ENCODE assay signal across 9 mouse cellular contexts in the genomic region with DNA sequence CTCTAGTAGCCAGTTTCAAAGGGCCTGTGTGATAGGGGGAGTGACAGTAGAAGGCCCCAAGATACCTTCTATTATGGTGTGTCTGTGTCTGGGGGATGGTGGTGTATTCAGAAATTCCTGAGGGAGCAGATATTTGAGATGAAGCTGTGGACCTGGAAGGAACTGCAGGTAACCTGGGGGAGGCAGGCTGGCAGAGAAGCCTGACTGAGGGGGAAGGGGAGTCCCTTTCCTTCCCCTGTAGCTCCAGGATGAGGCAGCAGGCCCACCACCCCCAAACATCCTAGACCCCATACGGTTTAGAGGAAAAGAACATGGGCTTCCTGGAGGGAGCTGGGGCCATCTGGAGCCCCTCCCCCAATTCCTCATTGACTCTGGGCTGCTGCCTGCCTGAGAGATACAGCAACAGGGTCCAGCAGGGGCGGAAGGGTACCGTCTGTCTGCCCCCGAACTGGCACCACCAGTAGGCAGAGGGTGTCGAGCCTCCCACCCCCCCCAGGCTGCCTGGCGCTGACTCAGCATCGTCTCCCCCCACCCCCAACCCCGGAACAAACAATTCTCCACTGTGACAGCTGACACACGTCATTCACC. TPM values are rescaled to one million over a fixed set of nuclear protein-coding genes. Genes with fewer than 3 reads are reported as not detected.
DNase-seq lines count a peak whose midpoint lies in the region; ATAC-seq lines count a peak whose summit lies in the region.
"Had no signal": no experiment of that assay in that cellular context is flagged by ENCODE, and none has a peak within 500 bp of the region (broad histone marks: within the 10 kb centered on the region; RNA-seq: fewer than 3 reads in every experiment).

No protein-coding gene starts in this region.

- peaks cover 46% of the 10 kb centered on the region for H3K36me3 ChIP-seq in forebrain, embryonic 14.5 days (ENCODE audit: control insufficient read depth, insufficient read depth, low read length)
- peaks cover 45% of the 10 kb centered on the region for H3K36me3 ChIP-seq in neural tube, embryonic 15.5 days

- H3K27ac ChIP-seq in forebrain, embryonic 14.5 days (ENCODE audit: low read depth, low read length): peak overlapping the region; percentile 91
- H3K27ac ChIP-seq in neural tube, embryonic 15.5 days (replicated peaks): peak overlapping the region; percentile 95

- no peak; the same call in 1 of the 2 replicates for ATAC-seq in forebrain, embryonic 14.5 days
- no peak for ATAC-seq in neural tube, embryonic 15.5 days (ENCODE audit: low FRiP score)
- no peak for ATAC-seq in frontal cortex, adult (ENCODE audit: low TSS enrichment)

- H3K4me3 ChIP-seq in forebrain, embryonic 14.5 days (ENCODE audit: low read depth, low read length): peak overlapping the region; percentile 80
- H3K4me3 ChIP-seq in neural tube, embryonic 15.5 days (replicated peaks): peak overlapping the region; percentile 90
- H3K4me3 ChIP-seq: erythroblast, embryonic 14.5 days had no signal

- WGBS in forebrain, embryonic 14.5 days: 11% methylated on average over 9 of the region's 9 CpGs
- 10% methylated on average over 9 of the region's 9 CpGs for WGBS in neural tube, embryonic 15.5 days

- H3K4me1 ChIP-seq in forebrain, embryonic 14.5 days (ENCODE audit: control insufficient read depth, insufficient read depth, low read length): peaks cover 42% of the 10 kb centered on the region
- peaks cover 74% of the 10 kb centered on the region for H3K4me1 ChIP-seq in neural tube, embryonic 15.5 days

- peak overlapping the region; percentile 96 for H3K9ac ChIP-seq in forebrain, embryonic 14.5 days (ENCODE audit: low read length)
- H3K9ac ChIP-seq in neural tube, embryonic 15.5 days (replicated peaks): peak overlapping the region; percentile 99

- no peaks in the 10 kb centered on the region for H3K9me3 ChIP-seq in forebrain, embryonic 14.5 days (replicated peaks; ENCODE audit: control insufficient read depth, low read length)
- H3K9me3 ChIP-seq in neural tube, embryonic 15.5 days (replicated peaks): no peaks in the 10 kb centered on the region

- DNase-seq in layer of hippocampus, adult 11-12 months (ENCODE audit: low spot score): peak; percentile 74
- DNase-seq in layer of hippocampus, adult 9-10 months (ENCODE audit: low spot score): no peak
- DNase-seq in forebrain, embryonic 14.5 days (ENCODE audit: low spot score): no peak
- DNase-seq in layer of hippocampus, postnatal 36 days: peak; percentile 79 to 81
- no peak for DNase-seq in right cerebral cortex, postnatal 25 days
- no peak for DNase-seq in heart, adult 18-20 months

- H3K4me2 ChIP-seq in forebrain, embryonic 14.5 days (ENCODE audit: low read length): peak overlapping the region; percentile 93
- H3K4me2 ChIP-seq in neural tube, embryonic 15.5 days: peak overlapping the region; percentile 80

- H3K27me3 ChIP-seq in forebrain, embryonic 14.5 days (replicated peaks; ENCODE audit: control insufficient read depth, insufficient read depth, low read length): no peaks in the 10 kb centered on the region
- no peaks in the 10 kb centered on the region for H3K27me3 ChIP-seq in neural tube, embryonic 15.5 days (replicated peaks)

RNA-seq across cellular contexts. Expression of a gene that starts 2.3 kb away (rescaled TPM):
- 350 and 370 TPM in 2 replicates for polyA plus RNA-seq in forebrain, embryonic 14.5 days (2014; fragmentation: Nextera tagmentation; extraction: Ambion mirVana)
- 100 to 1,000 TPM; 673 to 729 TPM for total RNA-seq in layer of hippocampus, postnatal 36 days (2021)
- 294 and 369 TPM in 2 replicates for polyA plus RNA-seq in neural tube, embryonic 15.5 days (2015; fragmentation: Nextera tagmentation; extraction: Ambion mirVana)
- total RNA-seq in heart, adult 18-20 months (2021): under 1 TPM in 1 of 2 experiments, not detected in 1; 0.31 TPM

RNA-seq across cellular contexts. Expression of a gene that starts 7.6 kb away (rescaled TPM):
- polyA plus RNA-seq in forebrain, embryonic 14.5 days (2014; fragmentation: Nextera tagmentation; extraction: Ambion mirVana): 71.6 and 95.5 TPM in 2 replicates
- total RNA-seq in layer of hippocampus, postnatal 36 days (2021): 10 to 100 TPM; 21.1 to 21.5 TPM
- 56.8 and 66.1 TPM in 2 replicates for polyA plus RNA-seq in neural tube, embryonic 15.5 days (2015; fragmentation: Nextera tagmentation; extraction: Ambion mirVana)
- total RNA-seq in heart, adult 18-20 months (2021): 100 to 1,000 TPM in 1 of 2 experiments, 10 to 100 TPM in 1; 97.6 to 104 TPM

RNA-seq across cellular contexts. Expression of a gene that starts 10.7 kb away (rescaled TPM):
- 5.4 and 7.5 TPM in 2 replicates for polyA plus RNA-seq in forebrain, embryonic 14.5 days (2014; fragmentation: Nextera tagmentation; extraction: Ambion mirVana)
- 100 to 1,000 TPM; 116 to 117 TPM for total RNA-seq in layer of hippocampus, postnatal 36 days (2021)
- polyA plus RNA-seq in neural tube, embryonic 15.5 days (2015; fragmentation: Nextera tagmentation; extraction: Ambion mirVana): 29.7 and 38.5 TPM in 2 replicates
- 1 to 10 TPM; 1.6 to 2.3 TPM for total RNA-seq in heart, adult 18-20 months (2021)
- polyA plus RNA-seq: erythroblast, embryonic 14.5 days had no signal

RNA-seq across cellular contexts. Expression of a gene that starts 10.9 kb away (rescaled TPM):
- polyA plus RNA-seq in forebrain, embryonic 14.5 days (2014; fragmentation: Nextera tagmentation; extraction: Ambion mirVana): 247 and 250 TPM in 2 replicates
- total RNA-seq in layer of hippocampus, postnatal 36 days (2021): 100 to 1,000 TPM; 162 to 163 TPM
- 205 and 218 TPM in 2 replicates for polyA plus RNA-seq in neural tube, embryonic 15.5 days (2015; fragmentation: Nextera tagmentation; extraction: Ambion mirVana)
- total RNA-seq in heart, adult 18-20 months (2021): 100 to 1,000 TPM; 190 to 204 TPM

RNA-seq across cellular contexts. Expression of a gene that starts 22.4 kb away (rescaled TPM):
- polyA plus RNA-seq in forebrain, embryonic 14.5 days (2014; fragmentation: Nextera tagmentation; extraction: Ambion mirVana): 26.2 and 41.1 TPM in 2 replicates
- total RNA-seq in layer of hippocampus, postnatal 36 days (2021): 100 to 1,000 TPM; 224 to 226 TPM
- 82.4 and 94.5 TPM in 2 replicates for polyA plus RNA-seq in neural tube, embryonic 15.5 days (2015; fragmentation: Nextera tagmentation; extraction: Ambion mirVana)
- total RNA-seq in heart, adult 18-20 months (2021): 10 to 100 TPM; 48.9 to 54.0 TPM

Comparison
In these comparisons a context has a peak if more than half of its experiments do, and no peak if none do; other contexts are left out.
1. DNase-seq: peak in layer of hippocampus, adult 11-12 months (single experiment) and layer of hippocampus, postnatal 36 days (2 of 2); none in layer of hippocampus, adult 9-10 months (single experiment), forebrain, embryonic 14.5 days (single experiment), right cerebral cortex, postnatal 25 days (single experiment) and heart, adult 18-20 months (0 of 2).
2. RNA of a gene that starts 2.3 kb away (total RNA-seq): 673 to 729 TPM in layer of hippocampus, postnatal 36 days; 0.31 TPM in heart, adult 18-20 months; every median in the first group is over 100 times any median in the second.
3. RNA of a gene that starts 7.6 kb away (total RNA-seq): 97.6 to 104 TPM in heart, adult 18-20 months; 21.1 to 21.5 TPM in layer of hippocampus, postnatal 36 days; every median in the first group is over 4 times any median in the second.
4. RNA of a gene that starts 10.7 kb away (total RNA-seq): 116 to 117 TPM in layer of hippocampus, postnatal 36 days; 1.6 to 2.3 TPM in heart, adult 18-20 months; every median in the first group is over 10 times any median in the second.